Comparison of ENCODE assay signal across 9 mouse cellular contexts in the genomic region with DNA sequence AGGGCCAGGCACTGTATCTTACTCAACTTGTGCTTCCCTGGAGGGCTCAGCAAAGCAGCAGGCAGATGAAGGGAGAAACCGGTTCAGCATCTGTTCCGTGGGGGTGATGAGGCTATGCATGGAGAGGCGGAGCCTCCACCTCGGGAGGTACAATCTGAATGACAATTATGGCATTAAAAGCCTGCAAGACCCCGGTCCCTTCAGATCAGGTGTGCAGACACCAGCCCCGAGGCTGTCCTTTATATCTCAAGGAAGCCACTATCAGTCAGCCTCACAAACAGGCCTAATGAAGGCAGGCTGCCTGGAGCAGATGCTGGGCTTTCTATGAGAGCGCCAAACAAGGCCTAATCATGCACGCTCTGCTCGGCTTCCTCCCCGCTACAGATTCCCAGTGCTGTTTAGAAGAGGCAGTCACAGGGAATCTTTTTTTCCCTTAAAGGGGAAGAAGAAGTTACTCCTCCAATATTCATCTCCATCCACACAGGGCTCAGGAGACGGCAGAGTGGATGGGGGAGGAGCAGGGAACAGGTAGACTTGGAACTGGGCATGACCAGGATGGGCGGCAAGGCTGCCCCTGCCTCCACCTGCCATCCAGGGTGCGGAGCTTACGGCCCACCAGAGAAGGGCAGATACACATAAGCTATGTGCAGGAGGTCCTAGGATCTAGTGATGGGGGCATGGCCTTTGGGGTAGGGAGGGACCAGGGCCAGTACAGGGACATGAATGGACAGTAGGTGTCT.
DNase-seq lines count a peak whose midpoint lies in the region; ATAC-seq lines count a peak whose summit lies in the region.
"Had no signal": no experiment of that assay in that cellular context is flagged by ENCODE, and none has a peak within 500 bp of the region (broad histone marks: within the 10 kb centered on the region; RNA-seq: fewer than 3 reads in every experiment).

No protein-coding gene starts in this region.

- no peak overlapping the region for H3K4me2 ChIP-seq in intestine, embryonic 16.5 days (ENCODE audit: low read depth, low read length)
- no peak overlapping the region for H3K4me2 ChIP-seq in liver, embryonic 11.5 days

- ATAC-seq in intestine, embryonic 16.5 days = no peak
- ATAC-seq in liver, embryonic 11.5 days (replicated peaks; ENCODE audit: low FRiP score) = no peak

- H3K4me1 ChIP-seq in intestine, embryonic 16.5 days (ENCODE audit: control insufficient read depth, insufficient read depth, low read length) = no peaks in the 10 kb centered on the region
- no peaks in the 10 kb centered on the region for H3K4me1 ChIP-seq in liver, embryonic 11.5 days (replicated peaks; ENCODE audit: control insufficient read depth, insufficient read depth, low read length)

- DNase-seq in cerebellum, postnatal 10 days = peak; percentile 46 to 49
- no peak for DNase-seq in cerebellum, adult 9-10 months
- peak; percentile 55 to 72 for DNase-seq in right cerebral cortex, adult 2 months (ENCODE audit: low spot score in 2 of 2)
- DNase-seq in right cerebral cortex, postnatal 14 days = no peak
- DNase-seq in layer of hippocampus, postnatal 14 days (ENCODE audit: low spot score in 2 of 2) = peak; percentile 72 to 75
- no peak for DNase-seq in liver, embryonic 11.5 days (ENCODE audit: low spot score)
- no peak for DNase-seq in spleen, postnatal 36 days (ENCODE audit: low spot score in 2 of 2)
- DNase-seq: gastrocnemius, adult 2 months had no signal

- no peaks in the 10 kb centered on the region for H3K9me3 ChIP-seq in intestine, embryonic 16.5 days (ENCODE audit: control insufficient read depth, low read length)
- H3K9me3 ChIP-seq in liver, embryonic 11.5 days (ENCODE audit: control insufficient read depth, low read length) = no peaks in the 10 kb centered on the region

- no peak overlapping the region for H3K9ac ChIP-seq in intestine, embryonic 16.5 days (ENCODE audit: low read depth, low read length)
- no peak overlapping the region for H3K9ac ChIP-seq in liver, embryonic 11.5 days (ENCODE audit: low read depth, low read length)

- H3K27ac ChIP-seq in intestine, embryonic 16.5 days (ENCODE audit: low read length) = no peak overlapping the region
- no peak overlapping the region for H3K27ac ChIP-seq in liver, embryonic 11.5 days (ENCODE audit: low read depth, low read length)
- H3K27ac ChIP-seq: gastrocnemius, adult 2 months had no signal

- H3K36me3 ChIP-seq in intestine, embryonic 16.5 days (ENCODE audit: control insufficient read depth, insufficient read depth, low read length) = no peaks in the 10 kb centered on the region
- no peaks in the 10 kb centered on the region for H3K36me3 ChIP-seq in liver, embryonic 11.5 days (ENCODE audit: control insufficient read depth, insufficient read depth, low read length)

- no peaks in the 10 kb centered on the region for H3K27me3 ChIP-seq in intestine, embryonic 16.5 days (replicated peaks; ENCODE audit: control insufficient read depth, insufficient read depth, low read length)
- no peaks in the 10 kb centered on the region for H3K27me3 ChIP-seq in liver, embryonic 11.5 days (replicated peaks; ENCODE audit: control insufficient read depth, insufficient read depth, low read length)

- 36% methylated on average over 14 of the region's 14 CpGs for WGBS in intestine, embryonic 16.5 days
- WGBS in liver, embryonic 11.5 days = 53% methylated on average over 14 of the region's 14 CpGs

- no peak overlapping the region for H3K4me3 ChIP-seq in intestine, embryonic 16.5 days (ENCODE audit: low read length)
- H3K4me3 ChIP-seq in liver, embryonic 11.5 days (ENCODE audit: low read depth, low read length) = no peak overlapping the region
- H3K4me3 ChIP-seq: gastrocnemius, adult 2 months had no signal

Comparison
In these comparisons a context has a peak if more than half of its experiments do, and no peak if none do; other contexts are left out.
1. DNase-seq: peak in cerebellum, postnatal 10 days (2 of 2), right cerebral cortex, adult 2 months (2 of 2) and layer of hippocampus, postnatal 14 days (2 of 2); none in cerebellum, adult 9-10 months (single experiment), right cerebral cortex, postnatal 14 days (single experiment), liver, embryonic 11.5 days (single experiment) and spleen, postnatal 36 days (0 of 2).